Mouse (Mus musculus): ENCODE measurements around the gene Fos.

DNA sequence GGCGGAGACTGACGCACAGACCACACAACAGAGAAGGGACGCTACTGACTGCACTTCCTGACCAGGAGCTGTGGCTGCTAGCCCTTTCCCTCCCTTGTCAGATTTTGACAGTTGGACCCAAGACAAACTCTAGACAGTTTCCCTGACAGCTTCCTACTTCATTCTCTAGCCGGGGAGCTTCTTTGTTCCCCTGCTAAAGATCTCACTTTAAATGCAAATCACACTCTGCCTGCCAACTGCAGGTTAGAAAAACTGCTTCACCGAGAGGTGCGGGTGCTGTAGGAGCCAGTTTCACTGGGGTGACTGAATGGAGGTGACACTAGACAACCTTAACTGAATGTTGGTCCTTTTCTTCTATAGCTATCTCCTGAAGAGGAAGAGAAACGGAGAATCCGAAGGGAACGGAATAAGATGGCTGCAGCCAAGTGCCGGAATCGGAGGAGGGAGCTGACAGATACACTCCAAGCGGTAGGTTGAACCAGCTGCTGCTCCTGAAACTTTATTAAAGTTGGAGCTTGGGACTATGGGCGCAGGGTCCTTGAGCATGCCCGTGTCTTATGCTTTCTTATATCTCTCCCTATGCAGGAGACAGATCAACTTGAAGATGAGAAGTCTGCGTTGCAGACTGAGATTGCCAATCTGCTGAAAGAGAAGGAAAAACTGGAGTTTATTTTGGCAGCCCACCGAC, 1.7 kb downstream of the Fos start:
- TF ChIP-seq CTCF (conservative IDR thresholded peaks at IDR 0.05; ENCODE audit: low read length) (no peak), POU5F1 (IDR thresholded peaks at IDR 0.05; ENCODE audit: borderline replicate concordance, low read length) (no peak)
